Mouse (Mus musculus) brain, embryonic 14.5 days (tissue): ENCODE results near the gene Katnal1.

ENCODE experiments used
- CTCF ChIP-seq: fragments of 200-500 bp; IDR thresholded peaks from 2 replicates; pipeline ENCODE4 v1.5.1; 2012; ENCODE audit warnings: inconsistent platforms, mild to moderate bottlenecking, moderate library complexity, borderline replicate concordance; ENCODE audit not compliant: insufficient read depth, insufficient read length; ENCODE audit errors: extremely low read depth
- POLR2A ChIP-seq: fragments of 200-500 bp; IDR thresholded peaks from 2 replicates; pipeline ENCODE4 v1.6.1; 2012; ENCODE audit warnings: mild to moderate bottlenecking, inconsistent platforms, borderline replicate concordance; ENCODE audit not compliant: poor library complexity, insufficient read depth, insufficient read length, severe bottlenecking; ENCODE audit errors: extremely low read depth

DNA sequence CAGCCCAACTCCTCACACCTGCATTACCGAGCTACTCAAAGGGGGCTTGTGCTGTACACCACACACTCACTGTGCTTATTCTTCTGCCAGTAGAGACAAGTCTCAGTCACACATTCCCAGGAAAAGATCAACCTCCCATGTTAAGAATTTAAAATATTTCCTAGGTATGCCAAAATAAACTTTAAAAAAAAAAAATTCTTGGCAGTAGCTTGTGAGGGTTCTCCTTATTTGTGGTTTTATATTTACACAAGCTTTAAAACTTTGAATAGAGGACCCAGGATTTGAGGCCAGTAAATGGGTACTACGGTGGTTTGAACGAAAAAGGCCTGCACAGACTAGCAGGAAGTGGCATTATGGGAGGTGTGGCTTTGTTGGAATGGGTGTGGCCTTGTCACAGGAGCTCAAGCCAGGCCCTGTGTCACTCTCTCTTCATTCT lies 7.4 kb upstream of the Katnal1 start:
- TF ChIP-seq POLR2A (no peak), CTCF (no peak)
